Mouse (Mus musculus) liver, adult 2 months (tissue): ENCODE measurements around the gene Hdac11. TPM values are rescaled to one million over a fixed set of nuclear protein-coding genes. Genes with fewer than 3 reads are reported as not detected.

Experiments used
- DNase-seq: peaks from one replicate; pipeline ENCODE4 v3.0.0-alpha.2; 2011; ENCODE audit warnings: low read depth, low spot score; ENCODE audit errors: extremely low read depth
- H3K27ac ChIP-seq: fragments of 200-500 bp; replicated peaks from 2 replicates; pipeline ENCODE4 v1.5.1; 2012; ENCODE audit warnings: low read depth, mild to moderate bottlenecking, control low read depth, inconsistent platforms, low read length; ENCODE audit not compliant: insufficient read depth
- H3K27me3 ChIP-seq: fragments of 200-500 bp; 2 replicates; pipeline ENCODE4 v1.6.1; 2012; ENCODE audit warnings: mild to moderate bottlenecking, moderate library complexity, low read length, inconsistent platforms; ENCODE audit not compliant: control insufficient read depth, insufficient read depth
- H3K36me3 ChIP-seq: fragments of 200-500 bp; 2 replicates; pipeline ENCODE4 v1.6.1; 2012; ENCODE audit warnings: low read length, inconsistent platforms; ENCODE audit not compliant: control insufficient read depth, insufficient read depth
- H3K4me1 ChIP-seq: fragments of 200-500 bp; 2 replicates; pipeline ENCODE4 v1.6.1; 2011; ENCODE audit warnings: low read length; ENCODE audit not compliant: control insufficient read depth, insufficient read depth
- H3K4me3 ChIP-seq: fragments of 200-500 bp; 2 replicates; pipeline ENCODE4 v1.5.1; 2011; ENCODE audit warnings: low read depth, mild to moderate bottlenecking, control low read depth, low read length, moderate library complexity; ENCODE audit not compliant: insufficient read depth
- H3K79me2 ChIP-seq: fragments of 200-500 bp; 2 replicates; pipeline ENCODE4 v1.6.1; 2012; ENCODE audit warnings: inconsistent platforms, mild to moderate bottlenecking, low read length, moderate library complexity; ENCODE audit not compliant: control insufficient read depth, insufficient read depth
- H3K9ac ChIP-seq: fragments of 200-500 bp; 2 replicates; pipeline ENCODE4 v1.6.1; 2012; ENCODE audit warnings: low read depth, mild to moderate bottlenecking, control low read depth, inconsistent platforms, low read length
- CTCF ChIP-seq: fragments of 200-500 bp; IDR thresholded peaks from 2 replicates; pipeline ENCODE4 v1.5.1; 2011; ENCODE audit warnings: low read depth, low read length, control low read depth
- POLR2A ChIP-seq: fragments of 200-500 bp; IDR thresholded peaks from 2 replicates; pipeline ENCODE4 v1.6.1; 2011; ENCODE audit warnings: low read length, control low read depth; ENCODE audit not compliant: insufficient read depth; ENCODE audit errors: extremely low read depth
- WGBS: fragments of 180-500 bp; shearing (Covaris S2); methylation state at CpG from one replicate; pipeline ENCODE4 v1.1.7; 2018; 5-methylcytosine and 5-hydroxymethylcytosine counted together
- polyA plus RNA-seq: library from polyadenylated mRNA; depleted of rRNA; stranded (reverse); fragments of >200 nt; gene quantifications from 2 replicates; pipeline ENCODE4 v1.2.3, GENCODE M21; 2012
- total RNA-seq: library from RNA; depleted of rRNA; stranded (reverse); fragments of >200 nt; gene quantifications from 2 replicates; pipeline ENCODE4 v1.2.3, GENCODE M21; 2014

The Hdac11 gene
- total and polyA plus RNA-seq, 2 experiments: 37.2 to 58.4 TPM

- H3K4me3 ChIP-seq: no peak overlapping the region
- H3K27me3 ChIP-seq: no peaks in the 10 kb centered on the region
- WGBS: 54% methylated on average over 2 of the region's 2 CpGs
- no peak for TF ChIP-seq POLR2A
- no peak for TF ChIP-seq CTCF
- H3K36me3 ChIP-seq: no peaks in the 10 kb centered on the region
- no peaks in the 10 kb centered on the region for H3K4me1 ChIP-seq
- no peak overlapping the region for H3K27ac ChIP-seq
- no peak overlapping the region for H3K9ac ChIP-seq
- no peaks in the 10 kb centered on the region for H3K79me2 ChIP-seq
- no peak for DNase-seq
These were observed 27.5 kb downstream of the Hdac11 start for GRCm38 (mm10) chr6:91183980-91184379.

DNA sequence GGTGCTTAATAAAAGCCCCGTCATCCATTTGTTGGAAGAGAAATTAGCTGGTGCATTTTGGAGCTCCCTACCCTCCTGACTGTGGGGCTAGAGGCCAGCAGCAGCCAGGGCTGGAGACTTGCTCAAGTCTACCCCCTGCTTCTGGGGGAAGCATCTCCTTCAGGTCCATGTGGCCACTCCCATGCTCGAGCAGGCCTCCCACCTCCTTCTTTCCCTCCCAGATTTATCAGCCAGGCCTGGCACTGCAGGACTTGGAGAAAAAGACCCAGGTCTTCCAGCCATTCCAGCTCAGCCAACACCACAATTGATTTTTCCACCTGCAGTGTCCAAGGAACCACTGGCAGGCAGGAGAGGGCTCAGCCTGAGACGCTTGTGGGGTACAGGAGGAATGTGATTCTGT is 28.3 kb downstream of the Hdac11 start:
- Histone ChIP-seq H3K9ac (no peak overlapping the region), H3K4me1 (no peaks in the 10 kb centered on the region), H3K36me3 (no peaks in the 10 kb centered on the region), H3K27me3 (no peaks in the 10 kb centered on the region), H3K79me2 (no peaks in the 10 kb centered on the region), H3K27ac (no peak overlapping the region), H3K4me3 (no peak overlapping the region)
- no peak for DNase-seq
- WGBS: 68% methylated on average over 3 of the region's 3 CpGs
- TF ChIP-seq CTCF (no peak), POLR2A (no peak)

- Histone ChIP-seq H3K4me1 (no peaks in the 10 kb centered on the region), H3K36me3 (no peaks in the 10 kb centered on the region), H3K27me3 (no peaks in the 10 kb centered on the region), H3K9ac (no peak overlapping the region), H3K4me3 (no peak overlapping the region), H3K79me2 (no peaks in the 10 kb centered on the region), H3K27ac (no peak overlapping the region)
- WGBS: 83% methylated on average over 5 of the region's 5 CpGs
- DNase-seq: no peak
- TF ChIP-seq POLR2A (no peak), CTCF (no peak)
These were observed 29.0 kb downstream of the Hdac11 start for GRCm38 (mm10) chr6:91185502-91185901.

GRCm38 (mm10) chr6:91186161-91186931 is 29.9 kb downstream of the Hdac11 start:
- 58% methylated on average over 4 of the region's 4 CpGs for WGBS
- Histone ChIP-seq H3K36me3 (no peaks in the 10 kb centered on the region), H3K27me3 (no peaks in the 10 kb centered on the region), H3K79me2 (no peaks in the 10 kb centered on the region), H3K4me3 (no peak overlapping the region), H3K27ac (no peak overlapping the region), H3K9ac (no peak overlapping the region), H3K4me1 (no peaks in the 10 kb centered on the region)
- TF ChIP-seq POLR2A: no peak
- TF ChIP-seq CTCF: peak; percentile 96
- DNase-seq: peak; percentile 19

GRCm38 (mm10) chr6:91186934-91187333 is 30.5 kb downstream of the Hdac11 start:
- Histone ChIP-seq H3K27ac (no peak overlapping the region), H3K4me3 (no peak overlapping the region), H3K9ac (no peak overlapping the region), H3K79me2 (no peaks in the 10 kb centered on the region), H3K36me3 (no peaks in the 10 kb centered on the region), H3K4me1 (no peaks in the 10 kb centered on the region), H3K27me3 (no peaks in the 10 kb centered on the region)
- TF ChIP-seq POLR2A: no peak
- TF ChIP-seq CTCF: no peak
- WGBS: 50% methylated on average over 6 of the region's 6 CpGs
- DNase-seq: no peak

DNA sequence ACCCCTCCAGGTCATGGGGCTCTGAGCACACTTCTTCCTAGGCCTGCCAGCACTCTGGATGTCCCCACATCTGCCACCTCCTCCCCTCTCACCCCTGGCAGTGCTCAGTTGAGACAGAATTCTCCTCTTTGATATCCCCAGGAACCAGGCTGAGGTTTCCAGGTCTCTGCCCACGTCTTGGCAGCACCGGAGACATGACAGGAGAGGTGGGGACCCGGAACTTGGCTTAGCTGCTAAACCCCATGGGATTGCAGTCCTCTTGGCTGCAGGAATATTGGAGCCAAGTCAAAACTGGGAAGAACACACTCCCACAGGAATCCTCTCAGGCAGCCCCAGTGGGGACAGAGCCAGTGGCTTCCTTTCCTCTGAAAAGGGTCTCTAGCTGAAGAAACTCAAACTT is 31.4 kb downstream of the Hdac11 start:
- Histone ChIP-seq H3K9ac (no peak overlapping the region), H3K36me3 (no peaks in the 10 kb centered on the region), H3K27me3 (no peaks in the 10 kb centered on the region), H3K79me2 (no peaks in the 10 kb centered on the region), H3K4me3 (no peak overlapping the region), H3K27ac (no peak overlapping the region), H3K4me1 (peaks cover 2% of the 10 kb centered on the region)
- WGBS: 66% methylated on average over 3 of the region's 3 CpGs
- no peak for DNase-seq
- TF ChIP-seq POLR2A (no peak), CTCF (no peak)
